Mouse (Mus musculus) ES-E14 (cell line): ENCODE measurements at regions not wholly inside any gene's neighbourhood (a gene's known extent, or its start where the extent isn't known, plus 50 kb on each side); places are given as distances from the start of the nearest gene placed in this dataset.

Experiments used
- DNase-seq: peaks from one replicate; pipeline ENCODE4 v3.0.0-alpha.2; 2013; ENCODE audit warnings: low read depth, low spot score
- H3K27ac ChIP-seq: 2 replicates; pipeline ENCODE4 v1.5.1; 2012; ENCODE audit warnings: low read depth, mild to moderate bottlenecking, low read length, moderate library complexity, mixed read lengths; ENCODE audit not compliant: poor library complexity, insufficient read depth, severe bottlenecking
- H3K36me3 ChIP-seq: 2 replicates; pipeline ENCODE4 v1.6.1; 2012; ENCODE audit warnings: mild to moderate bottlenecking, low read length, moderate library complexity, mixed read lengths; ENCODE audit not compliant: control insufficient read depth, poor library complexity, insufficient read depth, severe bottlenecking
- H3K4me1 ChIP-seq, 2 experiments: fragments of 150-350 bp in 1 of 2; sonication (generic) in 1 of 2; 2 replicates each; pipeline ENCODE4 v1.6.1; 2012; ENCODE audit warnings: low read length in 2 of 2, mild to moderate bottlenecking in 1 of 2, mixed read lengths in 1 of 2; ENCODE audit not compliant: control insufficient read depth in 2 of 2, insufficient read depth in 2 of 2, poor library complexity in 1 of 2
- H3K4me3 ChIP-seq, 2 experiments: fragments of 150-350 bp in 1 of 2; sonication (generic) in 1 of 2; 2 replicates each; pipeline ENCODE4 v1.5.1; 2012; ENCODE audit warnings: low read length in 2 of 2, low read depth in 1 of 2, mild to moderate bottlenecking in 1 of 2, mixed read lengths in 1 of 2; ENCODE audit not compliant: insufficient read depth in 1 of 2, poor library complexity in 1 of 2, severe bottlenecking in 1 of 2
- H3K9ac ChIP-seq: 2 replicates; pipeline ENCODE4 v1.6.1; 2012; ENCODE audit warnings: low read depth, mild to moderate bottlenecking, low read length, mixed read lengths; ENCODE audit not compliant: poor library complexity, insufficient read depth, severe bottlenecking
- H3K9me3 ChIP-seq: fragments of 150-350 bp; sonication (generic); 2 replicates; pipeline ENCODE4 v1.6.1; 2012; ENCODE audit warnings: low read depth, mild to moderate bottlenecking, low read length; ENCODE audit not compliant: control insufficient read depth, insufficient read depth
- CHD2 ChIP-seq: IDR thresholded peaks from 2 replicates; pipeline ENCODE4 v1.6.1; 2014; ENCODE audit warnings: mild to moderate bottlenecking, low read depth, low read length, inconsistent platforms
- HCFC1 ChIP-seq: IDR thresholded peaks from 2 replicates; pipeline ENCODE4 v1.6.1; 2012; ENCODE audit warnings: low read length, inconsistent platforms, borderline replicate concordance; ENCODE audit not compliant: insufficient read depth
- MAFK ChIP-seq: IDR thresholded peaks from 2 replicates; pipeline ENCODE4 v1.6.1; 2014; ENCODE audit warnings: mild to moderate bottlenecking, low read depth, low read length, inconsistent platforms; ENCODE audit not compliant: insufficient read depth
- ZC3H11A ChIP-seq: IDR thresholded peaks from 2 replicates; pipeline ENCODE4 v1.6.1; 2012; ENCODE audit warnings: low read depth, mild to moderate bottlenecking, inconsistent platforms, low read length, borderline replicate concordance
- ZNF384 ChIP-seq: IDR thresholded peaks from 2 replicates; pipeline ENCODE4 v1.6.1; 2012; ENCODE audit warnings: low read depth, low read length, inconsistent platforms
- in situ Hi-C, 2 experiments: fragments of 600-800 bp; cut with MboI; formaldehyde crosslinking; loops; one replicate each; pipeline ENCODE4 v1.15.1; 2025; ENCODE audit warnings: low sequenced_read_pairs in 2 of 2, inconsistent platforms in 1 of 2; ENCODE audit not compliant: unreplicated experiment in 2 of 2

DNA sequence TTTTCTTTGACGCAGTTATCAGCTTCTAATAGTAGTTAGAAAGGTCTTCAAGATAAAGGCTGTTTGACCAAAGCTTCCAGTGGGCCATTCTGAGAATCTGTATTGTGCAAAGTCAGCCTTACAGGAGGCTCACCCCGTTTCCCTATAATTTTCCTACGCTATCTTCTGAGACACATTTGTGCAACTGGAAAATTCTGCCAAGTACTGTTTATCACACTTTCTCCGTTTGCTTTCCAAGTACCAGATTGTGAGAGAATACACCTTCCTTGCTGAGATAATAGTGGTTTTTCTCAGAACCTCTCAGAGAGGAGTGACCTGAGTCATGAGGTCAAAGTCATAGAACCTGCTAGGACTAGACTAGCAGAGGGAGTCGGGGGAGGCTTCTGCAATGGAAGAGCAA is 55.2 kb upstream of the Plcl2 start:
- DNase-seq, result no peak
- H3K27ac ChIP-seq, result no peak overlapping the region
- H3K4me3 ChIP-seq, result no peak overlapping the region
- no peaks in the 10 kb centered on the region for H3K9me3 ChIP-seq
- no peaks in the 10 kb centered on the region for H3K4me1 ChIP-seq
- in situ Hi-C loops, result no loop called here
- H3K36me3 ChIP-seq, result no peaks in the 10 kb centered on the region
- TF ChIP-seq ZNF384, result no peak
- TF ChIP-seq ZC3H11A, result no peak
- TF ChIP-seq MAFK, result no peak
- TF ChIP-seq CHD2, result no peak
- TF ChIP-seq HCFC1, result no peak
- no peak overlapping the region for H3K9ac ChIP-seq

DNA sequence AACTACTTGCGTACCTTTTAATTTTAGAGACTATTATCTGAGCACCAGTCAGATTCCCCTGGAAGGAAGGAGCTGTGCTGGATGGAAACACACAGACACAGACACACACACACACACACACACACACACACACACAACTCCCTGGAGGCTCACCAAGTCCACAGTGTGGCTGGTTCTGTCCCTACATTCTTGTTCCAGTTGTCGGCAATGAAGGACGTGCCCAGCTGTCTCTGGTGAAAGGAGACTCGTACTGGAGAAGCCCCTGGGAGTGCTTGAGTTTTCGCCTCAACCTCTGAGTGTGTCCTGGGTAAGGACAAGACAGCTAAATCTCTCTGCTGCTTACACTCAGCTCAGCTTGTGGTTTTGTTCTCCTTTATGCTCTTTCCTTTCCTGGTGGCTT is 54.3 kb upstream of the Plcl2 start:
- Histone ChIP-seq H3K4me1 (no peaks in the 10 kb centered on the region), H3K36me3 (no peaks in the 10 kb centered on the region), H3K27ac (no peak overlapping the region), H3K9me3 (no peaks in the 10 kb centered on the region), H3K4me3 (no peak overlapping the region), H3K9ac (no peak overlapping the region)
- no peak for DNase-seq
- no peak for TF ChIP-seq ZNF384
- TF ChIP-seq HCFC1, result no peak
- no peak for TF ChIP-seq CHD2
- no peak for TF ChIP-seq ZC3H11A
- no peak for TF ChIP-seq MAFK
- in situ Hi-C loops, result no loop called here

DNA sequence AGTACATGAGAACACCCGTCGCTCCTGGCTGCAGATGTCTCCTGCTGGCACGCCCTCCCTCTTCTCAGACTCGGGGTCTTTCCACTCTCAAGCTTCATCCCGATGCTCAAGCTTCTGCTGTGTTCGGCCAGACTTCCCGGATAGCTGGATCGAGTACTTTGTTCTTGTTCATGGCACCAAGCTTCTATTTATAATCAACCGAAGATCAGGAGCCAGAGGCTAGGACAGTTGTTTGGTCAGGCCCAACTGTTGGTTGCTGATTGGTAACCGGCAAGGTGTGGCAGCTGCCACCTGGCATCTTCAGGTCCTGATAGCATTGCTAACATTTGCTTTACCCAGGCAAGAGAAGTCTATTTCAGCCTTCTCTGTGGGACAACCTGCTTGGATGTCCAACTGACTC is 53.5 kb upstream of the Plcl2 start:
- Histone ChIP-seq H3K4me1 (no peaks in the 10 kb centered on the region), H3K4me3 (no peak overlapping the region), H3K9ac (no peak overlapping the region), H3K36me3 (no peaks in the 10 kb centered on the region), H3K27ac (no peak overlapping the region), H3K9me3 (no peaks in the 10 kb centered on the region)
- no peak for TF ChIP-seq ZC3H11A
- no peak for TF ChIP-seq ZNF384
- TF ChIP-seq HCFC1, result no peak
- TF ChIP-seq MAFK, result no peak
- TF ChIP-seq CHD2, result no peak
- in situ Hi-C loops, result no loop called here
- DNase-seq, result no peak

DNA sequence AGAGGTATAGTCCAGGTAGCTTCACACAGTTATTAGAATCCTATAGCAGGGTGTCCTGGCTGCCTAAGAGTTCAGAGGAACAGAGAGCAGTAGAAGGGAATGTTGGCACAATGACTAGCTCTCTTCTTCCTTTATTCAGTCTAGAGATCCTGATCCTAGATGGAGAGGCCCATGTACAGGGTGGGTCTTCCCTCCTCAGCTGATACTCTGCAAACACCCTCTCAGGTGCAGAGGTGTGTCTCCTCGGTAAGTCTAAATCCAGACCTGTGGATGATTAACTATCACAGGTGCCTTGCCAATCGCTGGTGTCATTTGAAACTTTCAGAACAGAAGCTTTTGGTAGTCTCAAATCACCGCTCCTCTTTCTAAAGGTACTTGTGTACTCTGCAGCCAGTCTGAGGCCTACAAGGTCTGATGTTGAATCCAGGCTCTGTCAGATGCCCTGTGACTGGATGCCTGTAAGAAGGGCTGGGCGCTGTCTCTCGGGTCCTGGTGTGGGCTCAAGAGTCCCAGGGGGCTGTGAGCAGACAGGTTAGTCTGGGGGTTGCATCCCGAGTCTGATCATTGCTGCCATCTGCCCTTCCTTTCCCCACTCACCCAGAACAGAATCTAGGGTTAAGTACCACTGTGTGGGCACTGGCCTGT is 52.0 kb upstream of the Plcl2 start:
- Histone ChIP-seq H3K27ac (no peak overlapping the region), H3K36me3 (no peaks in the 10 kb centered on the region), H3K9ac (no peak overlapping the region), H3K9me3 (no peaks in the 10 kb centered on the region), H3K4me1 (no peaks in the 10 kb centered on the region), H3K4me3 (no peak overlapping the region)
- in situ Hi-C loops, result no loop called here
- TF ChIP-seq ZNF384 (no peak), HCFC1 (no peak), ZC3H11A (no peak), CHD2 (no peak), MAFK (no peak)
- DNase-seq, result no peak

DNA sequence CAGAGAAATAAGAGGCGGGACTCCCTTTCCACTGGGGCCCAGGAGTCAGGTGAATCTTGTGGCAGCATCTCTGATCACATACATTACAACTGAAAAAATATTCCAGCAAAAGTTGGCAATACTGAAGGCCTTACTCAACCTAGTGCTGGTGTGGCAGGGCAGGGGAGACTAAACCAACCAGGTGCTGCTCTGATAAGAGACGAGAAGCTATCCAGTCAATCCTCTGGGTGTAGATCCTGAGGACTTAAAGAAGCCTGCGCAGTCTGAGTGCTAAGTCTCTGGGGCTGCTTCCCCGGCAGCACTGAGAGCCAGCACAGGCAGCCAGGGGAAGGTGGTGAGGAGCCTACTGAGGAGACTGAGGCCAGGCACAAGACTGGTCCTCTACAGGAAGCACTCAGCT is 51.0 kb upstream of the Plcl2 start:
- Histone ChIP-seq H3K4me1 (no peaks in the 10 kb centered on the region), H3K4me3 (no peak overlapping the region), H3K27ac (no peak overlapping the region), H3K9me3 (no peaks in the 10 kb centered on the region), H3K36me3 (no peaks in the 10 kb centered on the region), H3K9ac (no peak overlapping the region)
- TF ChIP-seq HCFC1, result no peak
- no peak for TF ChIP-seq ZNF384
- TF ChIP-seq CHD2, result no peak
- no peak for TF ChIP-seq MAFK
- no peak for TF ChIP-seq ZC3H11A
- no peak for DNase-seq
- in situ Hi-C loops, result no loop called here
